Mouse (Mus musculus) limb, embryonic 13.5 days (tissue): ENCODE results near the gene Phactr2. TPM values are rescaled to one million over a fixed set of nuclear protein-coding genes. Genes with fewer than 3 reads are reported as not detected.
"Not testable (repeated sequence)": the region's sequence is repeated elsewhere in the genome, so short reads cannot be mapped to it uniquely, and the experiment has no call there.

Experiments used
- ATAC-seq: fragments of 200-750 bp; cut with Nextera tagmentation; 2 replicates; pipeline ENCODE4 v1.8.0; 2017; ENCODE audit warnings: low read depth, moderate number of reproducible peaks, moderate TSS enrichment; ENCODE audit not compliant: low FRiP score
- H3K27ac ChIP-seq: fragments of 300-500 bp; sonication (generic); 2 replicates; pipeline ENCODE4 v1.5.1; 2015; ENCODE audit warnings: inconsistent platforms, mild to moderate bottlenecking, moderate library complexity
- H3K27me3 ChIP-seq: fragments of 300-500 bp; sonication (generic); 2 replicates; pipeline ENCODE4 v1.6.1; 2015; ENCODE audit warnings: mild to moderate bottlenecking, inconsistent platforms
- H3K36me3 ChIP-seq: fragments of 300-500 bp; sonication (generic); 2 replicates; pipeline ENCODE4 v1.6.1; 2015; ENCODE audit warnings: inconsistent platforms, mild to moderate bottlenecking, moderate library complexity
- H3K4me1 ChIP-seq: fragments of 300-500 bp; sonication (generic); 2 replicates; pipeline ENCODE4 v1.6.1; 2015; ENCODE audit warnings: inconsistent platforms
- H3K4me2 ChIP-seq: fragments of 300-500 bp; sonication (generic); replicated peaks from 2 replicates; pipeline ENCODE4 v1.6.1; 2015; ENCODE audit warnings: inconsistent platforms, mild to moderate bottlenecking, moderate library complexity
- H3K4me3 ChIP-seq: fragments of 300-500 bp; sonication (generic); 2 replicates; pipeline ENCODE4 v1.5.1; 2015; ENCODE audit warnings: moderate library complexity, mild to moderate bottlenecking, inconsistent platforms
- H3K9ac ChIP-seq: fragments of 300-500 bp; sonication (generic); 2 replicates; pipeline ENCODE4 v1.6.1; 2015; ENCODE audit warnings: mild to moderate bottlenecking, inconsistent platforms
- H3K9me3 ChIP-seq: fragments of 300-500 bp; sonication (generic); 2 replicates; pipeline ENCODE4 v1.6.1; 2016; ENCODE audit warnings: inconsistent platforms
- WGBS: fragments of 180-500 bp; shearing (Covaris S2); methylation state at CpG from one replicate; pipeline ENCODE4 v1.1.7; 2015; 5-methylcytosine and 5-hydroxymethylcytosine counted together
- polyA plus RNA-seq: library from polyadenylated mRNA; unstranded; fragments of >200 nt; fragmentation: Nextera tagmentation; extraction: Ambion mirVana; gene quantifications from 2 replicates; pipeline ENCODE4 v1.2.1, GENCODE M21; 2015

The Phactr2 gene
- 26.8 and 29.3 TPM in 2 replicates for polyA plus RNA-seq

GRCm38 (mm10) chr10:13473833-13474567 lies at the start of gene Phactr2:
Gene Phactr2, minus strand, starts transcription at chr10:13474412.
- Histone ChIP-seq H3K27me3 (peaks cover 57% of the 10 kb centered on the region), H3K9ac (peak within 1 kb of the TSS; percentile 78), H3K4me3 (peak within 1 kb of the TSS; percentile 61), H3K27ac (no peak within 1 kb of the TSS), H3K9me3 (no peaks in the 10 kb centered on the region), H3K36me3 (no peaks in the 10 kb centered on the region), H3K4me1 (peaks cover 13% of the 10 kb centered on the region), H3K4me2 (peak within 1 kb of the TSS; percentile 98)
- ATAC-seq, result peak; percentile 77
- under 1% methylated on average over 57 of the region's 71 CpGs for WGBS

- H3K27ac ChIP-seq, result no peak overlapping the region
- 84% methylated on average over 4 of the region's 4 CpGs for WGBS
- H3K4me2 ChIP-seq, result no peak overlapping the region
- H3K27me3 ChIP-seq, result no peaks in the 10 kb centered on the region
- H3K4me1 ChIP-seq, result no peaks in the 10 kb centered on the region
- no peaks in the 10 kb centered on the region for H3K9me3 ChIP-seq
- no peak overlapping the region for H3K4me3 ChIP-seq
- ATAC-seq, result no peak
- H3K36me3 ChIP-seq, result peaks cover 11% of the 10 kb centered on the region
- H3K9ac ChIP-seq, result no peak overlapping the region
Observed at GRCm38 (mm10) chr10:13521857-13522256, 47.6 kb upstream of the Phactr2 start.

- peaks cover 3% of the 10 kb centered on the region; the same call in 1 of the 2 replicates for H3K4me1 ChIP-seq
- no peak for ATAC-seq
- H3K27ac ChIP-seq, result no peak overlapping the region
- no peaks in the 10 kb centered on the region for H3K27me3 ChIP-seq
- H3K4me2 ChIP-seq, result no peak overlapping the region
- H3K9me3 ChIP-seq, result no peaks in the 10 kb centered on the region
- H3K36me3 ChIP-seq, result peaks cover 19% of the 10 kb centered on the region
- WGBS, result 86% methylated on average over 8 of the region's 8 CpGs
- H3K9ac ChIP-seq, result no peak overlapping the region
- no peak overlapping the region for H3K4me3 ChIP-seq
Observed at GRCm38 (mm10) chr10:13502371-13502770, 28.2 kb upstream of the Phactr2 start.

GRCm38 (mm10) chr10:13501533-13501932 lies 27.3 kb upstream of the Phactr2 start:
- H3K27ac ChIP-seq, H3K4me1 ChIP-seq, H3K9me3 ChIP-seq, H3K27me3 ChIP-seq, ATAC-seq: not testable (repeated sequence)
- Histone ChIP-seq H3K4me3 (peak overlapping the region; percentile 58), H3K4me2 (peak overlapping the region; percentile 70), H3K9ac (peak overlapping the region; percentile 65), H3K36me3 (peaks cover 19% of the 10 kb centered on the region)
- 56% methylated on average over 4 of the region's 4 CpGs for WGBS

- peak; percentile 88 for ATAC-seq
- H3K27ac ChIP-seq, result no peak overlapping the region
- H3K4me3 ChIP-seq, result peak overlapping the region; percentile 58
- no peaks in the 10 kb centered on the region for H3K9me3 ChIP-seq
- peaks cover 3% of the 10 kb centered on the region; the same call in 1 of the 2 replicates for H3K4me1 ChIP-seq
- peak overlapping the region; percentile 70 for H3K4me2 ChIP-seq
- 0% methylated on average over 25 of the region's 30 CpGs for whole genome bisulfite sequencing
- H3K9ac ChIP-seq, result peak overlapping the region; percentile 65
- peaks cover 18% of the 10 kb centered on the region for H3K36me3 ChIP-seq
- no peaks in the 10 kb centered on the region for H3K27me3 ChIP-seq
Observed at GRCm38 (mm10) chr10:13500938-13501496, 26.8 kb upstream of the Phactr2 start.

GRCm38 (mm10) chr10:13500473-13500872 lies 26.3 kb upstream of the Phactr2 start:
- Histone ChIP-seq H3K4me2 (peak overlapping the region; percentile 70), H3K9me3 (no peaks in the 10 kb centered on the region), H3K27ac (no peak overlapping the region), H3K27me3 (no peaks in the 10 kb centered on the region), H3K4me3 (peak overlapping the region; percentile 58), H3K9ac (peak overlapping the region; percentile 65), H3K4me1 (peaks cover 3% of the 10 kb centered on the region; the same call in 1 of the 2 replicates), H3K36me3 (peaks cover 13% of the 10 kb centered on the region)
- ATAC-seq, result peak; percentile 17; the same call in 1 of the 2 replicates
- 48% methylated on average over 9 of the region's 9 CpGs for WGBS

- Histone ChIP-seq H3K36me3 (peaks cover 4% of the 10 kb centered on the region; the same call in 1 of the 2 replicates), H3K4me1 (peaks cover 3% of the 10 kb centered on the region; the same call in 1 of the 2 replicates), H3K4me2 (peak within 1 kb of the TSS; percentile 70; the same call in 1 of the 2 replicates), H3K9me3 (no peaks in the 10 kb centered on the region), H3K9ac (no peak within 1 kb of the TSS), H3K27me3 (no peaks in the 10 kb centered on the region), H3K4me3 (no peak within 1 kb of the TSS), H3K27ac (no peak within 1 kb of the TSS)
- WGBS, result 86% methylated on average over 2 of the region's 2 CpGs
- no peak for ATAC-seq
Observed at GRCm38 (mm10) chr10:13499331-13499730, 25.1 kb upstream of the Phactr2 start, which contains the start of gene Fuca2. Gene Fuca2, plus strand, starts transcription at chr10:13499540.

- Histone ChIP-seq H3K4me3 (no peak overlapping the region), H3K27me3 (no peaks in the 10 kb centered on the region), H3K36me3 (no peaks in the 10 kb centered on the region), H3K4me1 (peaks cover 3% of the 10 kb centered on the region; the same call in 1 of the 2 replicates), H3K4me2 (no peak overlapping the region), H3K9me3 (no peaks in the 10 kb centered on the region), H3K9ac (no peak overlapping the region), H3K27ac (no peak overlapping the region)
- ATAC-seq, result no peak
- WGBS, result 89% methylated on average over 3 of the region's 3 CpGs
Observed at GRCm38 (mm10) chr10:13496315-13496714, 22.1 kb upstream of the Phactr2 start.

GRCm38 (mm10) chr10:13493978-13494686 lies 19.9 kb upstream of the Phactr2 start:
- Histone ChIP-seq H3K9ac (no peak overlapping the region), H3K4me2 (no peak overlapping the region), H3K27ac (no peak overlapping the region), H3K9me3 (no peaks in the 10 kb centered on the region), H3K27me3 (no peaks in the 10 kb centered on the region), H3K4me1 (no peaks in the 10 kb centered on the region), H3K4me3 (no peak overlapping the region), H3K36me3 (no peaks in the 10 kb centered on the region)
- WGBS, result 92% methylated on average over 9 of the region's 9 CpGs
- no peak for ATAC-seq

- WGBS, result 83% methylated on average over 6 of the region's 6 CpGs
- no peak overlapping the region for H3K9ac ChIP-seq
Observed at GRCm38 (mm10) chr10:13489671-13490070, 15.5 kb upstream of the Phactr2 start.

GRCm38 (mm10) chr10:13485958-13486357 lies 11.7 kb upstream of the Phactr2 start:
- Histone ChIP-seq H3K27ac (no peak overlapping the region), H3K36me3 (no peaks in the 10 kb centered on the region), H3K27me3 (no peaks in the 10 kb centered on the region), H3K9me3 (no peaks in the 10 kb centered on the region), H3K4me2 (no peak overlapping the region), H3K4me3 (no peak overlapping the region), H3K9ac (no peak overlapping the region), H3K4me1 (no peaks in the 10 kb centered on the region)
- ATAC-seq, result no peak
- WGBS, result 62% methylated on average over 4 of the region's 4 CpGs

More at GRCm38 (mm10) chr10:13489671-13490070, 15.5 kb upstream of the Phactr2 start:
- H3K9me3 ChIP-seq, result no peaks in the 10 kb centered on the region
- no peak overlapping the region for H3K4me2 ChIP-seq
- no peak overlapping the region for H3K27ac ChIP-seq
- H3K27me3 ChIP-seq, result no peaks in the 10 kb centered on the region
- no peak for ATAC-seq
- no peaks in the 10 kb centered on the region for H3K36me3 ChIP-seq
- no peaks in the 10 kb centered on the region for H3K4me1 ChIP-seq
- no peak overlapping the region for H3K4me3 ChIP-seq

GRCm38 (mm10) chr10:13479341-13479740 lies 5.1 kb upstream of the Phactr2 start:
- no peak overlapping the region for H3K9ac ChIP-seq
- no peak for ATAC-seq
- H3K27me3 ChIP-seq, result peaks cover 23% of the 10 kb centered on the region
- peaks cover 6% of the 10 kb centered on the region for H3K4me1 ChIP-seq
- H3K36me3 ChIP-seq, result no peaks in the 10 kb centered on the region
- no peak overlapping the region for H3K4me2 ChIP-seq
- H3K27ac ChIP-seq, result no peak overlapping the region
- 80% methylated on average over 6 of the region's 6 CpGs for WGBS
- H3K9me3 ChIP-seq, result no peaks in the 10 kb centered on the region
- H3K4me3 ChIP-seq, result no peak overlapping the region
